Mouse (Mus musculus) forelimb bud, embryonic 11.5 days (tissue): ENCODE results near the gene Tmod2.
A peak's percentile ranks its signal among the peaks of the same experiment; 100 is the strongest.
"Not testable (repeated sequence)": the region's sequence is repeated elsewhere in the genome, so short reads cannot be mapped to it uniquely, and the experiment has no call there.

Experiments used
- DNase-seq: peaks from one replicate; pipeline ENCODE4 v3.0.0-alpha.2; 2012; ENCODE audit warnings: low read depth, low spot score

The Tmod2 gene

GRCm38 (mm10) chr9:75553719-75554118 is 57.4 kb downstream of the Tmod2 start:
- DNase-seq = no peak

- DNase-seq = no peak
Measured at GRCm38 (mm10) chr9:75551342-75551741, 59.8 kb downstream of the Tmod2 start.

GRCm38 (mm10) chr9:75549010-75549409 is 62.1 kb downstream of the Tmod2 start:
- DNase-seq = no peak

GRCm38 (mm10) chr9:75546885-75547553 is 64.1 kb downstream of the Tmod2 start:
- DNase-seq = no peak

- no peak for DNase-seq
Measured at GRCm38 (mm10) chr9:75545514-75545913, 65.6 kb downstream of the Tmod2 start.

- peak; percentile 25 for DNase-seq
Measured at GRCm38 (mm10) chr9:75541497-75541896, 69.6 kb downstream of the Tmod2 start.

GRCm38 (mm10) chr9:75536422-75536821 is 74.7 kb downstream of the Tmod2 start:
- no peak for DNase-seq

GRCm38 (mm10) chr9:75534431-75534962 is 76.6 kb downstream of the Tmod2 start:
- DNase-seq = no peak

GRCm38 (mm10) chr9:75532989-75533388 is 78.1 kb downstream of the Tmod2 start:
- not testable (repeated sequence) for DNase-seq

GRCm38 (mm10) chr9:75532461-75532860 is 78.7 kb downstream of the Tmod2 start:
- DNase-seq = no peak

- DNase-seq = no peak
Measured at GRCm38 (mm10) chr9:75529358-75529757, 81.8 kb downstream of the Tmod2 start.

GRCm38 (mm10) chr9:75528096-75528495 is 83.0 kb downstream of the Tmod2 start:
- DNase-seq = no peak

- DNase-seq = no peak
Measured at GRCm38 (mm10) chr9:75527368-75528059, 83.6 kb downstream of the Tmod2 start.

- no peak for DNase-seq
Measured at GRCm38 (mm10) chr9:75523646-75524045, 87.5 kb downstream of the Tmod2 start.

- DNase-seq = no peak
Measured at GRCm38 (mm10) chr9:75522217-75522616, 88.9 kb downstream of the Tmod2 start.

- peak; percentile 51 for DNase-seq
Measured at GRCm38 (mm10) chr9:75521788-75522187, 89.3 kb downstream of the Tmod2 start.

GRCm38 (mm10) chr9:75520940-75521339 is 90.2 kb downstream of the Tmod2 start:
- no peak for DNase-seq

GRCm38 (mm10) chr9:75517751-75518150 is 93.4 kb downstream of the Tmod2 start:
- DNase-seq = no peak
